Mouse (Mus musculus) lung, postnatal 10 days (tissue): ENCODE results near the gene Taf6l.
"Not testable (repeated sequence)": the region's sequence is repeated elsewhere in the genome, so short reads cannot be mapped to it uniquely, and the experiment has no call there.

ENCODE experiments used
- DNase-seq: peaks from one replicate; pipeline ENCODE4 v3.0.0; 2021

Taf6l gene

GRCm38 (mm10) chr19:8735389-8736159, 50.6 kb downstream of the Taf6l start, which contains the start of gene Wdr74:
Wdr74 (plus strand) TSS chr19:8735827.
- peak; percentile 95 for DNase-seq

GRCm38 (mm10) chr19:8734334-8734733, 51.9 kb downstream of the Taf6l start:
- DNase-seq, result no peak

GRCm38 (mm10) chr19:8728335-8729099, 57.7 kb downstream of the Taf6l start:
- DNase-seq, result not testable (repeated sequence)

- no peak for DNase-seq
Measured at GRCm38 (mm10) chr19:8727495-8728114, 58.6 kb downstream of the Taf6l start.

- DNase-seq, result no peak
Measured at GRCm38 (mm10) chr19:8726609-8727390, 59.4 kb downstream of the Taf6l start.

GRCm38 (mm10) chr19:8725081-8725613, 61.1 kb downstream of the Taf6l start:
- no peak for DNase-seq
